Mouse (Mus musculus) megakaryocyte, embryonic 14.5 days (primary cell): ENCODE data around the gene Arl13b.

Source experiments
- FLI1 ChIP-seq: IDR thresholded peaks from 2 replicates; pipeline ENCODE4 v1.6.1; 2012; ENCODE audit warnings: low read length, inconsistent platforms, mixed read lengths
- GATA1 ChIP-seq: IDR thresholded peaks from 3 replicates; pipeline ENCODE4 v1.6.1; 2012; ENCODE audit warnings: mixed read lengths, low read length, inconsistent platforms, borderline replicate concordance

DNA sequence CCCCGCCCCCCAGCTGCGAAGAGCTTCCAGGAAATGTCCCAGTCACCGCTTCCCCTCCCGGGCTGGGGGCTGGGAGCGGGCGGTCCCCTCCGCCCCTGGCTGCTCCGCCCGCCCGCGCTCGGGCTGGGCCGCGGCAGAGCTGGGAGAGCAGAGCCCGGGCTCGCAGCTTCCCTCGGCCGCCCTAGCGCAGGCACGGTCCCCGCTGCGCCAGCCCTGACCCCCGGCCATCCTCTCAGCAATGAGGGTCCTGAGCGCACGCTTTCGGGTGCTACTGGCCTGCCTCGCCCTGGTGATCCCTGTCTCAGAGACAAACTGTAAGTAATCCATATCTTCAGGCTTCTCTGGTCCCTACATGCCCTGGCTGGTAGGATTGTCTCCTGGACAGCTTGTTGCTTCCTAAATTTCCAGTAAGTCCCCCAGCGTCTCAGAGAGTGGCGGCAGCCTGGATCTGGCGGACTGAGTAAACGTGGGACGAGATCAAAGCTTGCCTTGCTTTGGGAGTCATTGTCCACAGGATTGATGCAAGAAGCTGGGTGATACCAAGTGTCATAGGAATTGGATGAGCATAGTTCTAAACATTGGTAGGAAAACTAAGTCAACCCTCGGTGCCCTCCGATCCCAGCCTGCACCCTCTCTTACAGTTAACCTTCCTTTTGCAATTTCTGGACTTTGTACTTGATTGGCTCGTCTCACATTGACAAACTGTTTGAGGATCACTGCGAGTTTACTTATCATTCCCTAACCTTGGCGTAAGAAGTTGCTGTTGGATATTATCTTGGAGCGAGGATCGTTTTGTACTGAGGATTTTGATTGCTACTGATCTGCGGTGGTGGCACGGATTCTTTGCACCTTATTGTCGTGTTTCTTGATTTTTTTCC lies 7.6 kb upstream of the Arl13b start, which contains the start of gene Pros1:
- TF ChIP-seq GATA1, result no peak
- no peak for TF ChIP-seq FLI1
